ENCODE assay signal across 43 mouse cellular contexts in genomic region chr6:113731296-113731695, GRCm38 (mm10). TPM values are rescaled to one million over a fixed set of nuclear protein-coding genes. Genes with fewer than 3 reads are reported as not detected.
"Had no signal": no experiment of that assay in that cellular context is flagged by ENCODE, and none has a peak within 500 bp of the region (broad histone marks: within the 10 kb centered on the region; RNA-seq: fewer than 3 reads in every experiment).

No protein-coding gene starts in this region.

- H3K27ac ChIP-seq: heart, embryonic 13.5 days; heart, embryonic 15.5 days; hindbrain, embryonic 10.5 days; hindbrain, embryonic 12.5 days; hindbrain, embryonic 13.5 days; hindbrain, embryonic 14.5 days; hindbrain, embryonic 15.5 days; hindbrain, postnatal 0 days; intestine, embryonic 15.5 days; kidney, embryonic 15.5 days; kidney, postnatal 0 days; layer of hippocampus, adult 2 months; left cerebral cortex, adult 2 months had no signal

- H3K27me3 ChIP-seq: heart, embryonic 12.5 days; heart, embryonic 13.5 days; heart, embryonic 15.5 days; hindbrain, embryonic 12.5 days; hindbrain, embryonic 13.5 days; hindbrain, embryonic 15.5 days; intestine, embryonic 15.5 days; kidney, embryonic 15.5 days had no signal

- H3K4me3 ChIP-seq: heart, embryonic 12.5 days; heart, embryonic 13.5 days; heart, embryonic 15.5 days; hindbrain, embryonic 10.5 days; hindbrain, embryonic 12.5 days; hindbrain, embryonic 13.5 days; hindbrain, embryonic 15.5 days; intestine, embryonic 15.5 days; kidney, embryonic 15.5 days; layer of hippocampus, adult 2 months; left cerebral cortex, adult 2 months had no signal

- ATAC-seq: hindbrain, embryonic 16.5 days; hindbrain, postnatal 0 days; inflammation-experienced regulatory T-cells, adult 6 months; intestine, embryonic 15.5 days; intestine, embryonic 16.5 days; intestine, postnatal 0 days had no signal

- H3K4me1 ChIP-seq: heart, embryonic 12.5 days; heart, embryonic 13.5 days; heart, embryonic 15.5 days; hindbrain, embryonic 10.5 days; hindbrain, embryonic 12.5 days; hindbrain, embryonic 13.5 days; hindbrain, embryonic 15.5 days; intestine, embryonic 15.5 days; kidney, embryonic 15.5 days had no signal

- H3K9ac ChIP-seq: heart, embryonic 12.5 days; heart, embryonic 13.5 days; heart, embryonic 15.5 days; hindbrain, embryonic 12.5 days; hindbrain, embryonic 13.5 days; hindbrain, embryonic 14.5 days; hindbrain, embryonic 15.5 days; intestine, embryonic 15.5 days; kidney, embryonic 15.5 days had no signal

- H3K4me2 ChIP-seq: heart, embryonic 12.5 days; heart, embryonic 13.5 days; heart, embryonic 15.5 days; hindbrain, embryonic 12.5 days; hindbrain, embryonic 13.5 days; hindbrain, embryonic 14.5 days; hindbrain, embryonic 15.5 days; intestine, embryonic 15.5 days; kidney, embryonic 15.5 days had no signal

- DNase-seq: heart, postnatal 10 days; heart, postnatal 14 days; heart, postnatal 36 days; heart, postnatal 4 days; kidney, adult 11 months; kidney, adult 18-20 months; kidney, adult 2 months; kidney, adult 8-10 months; kidney, adult 9 months; kidney, postnatal 10 days; kidney, postnatal 14 days; kidney, postnatal 25 days; kidney, postnatal 36 days; kidney, postnatal 4 days; layer of hippocampus, adult 9-11 months; layer of hippocampus, postnatal 36 days had no signal

- H3K9me3 ChIP-seq: heart, embryonic 12.5 days; heart, embryonic 13.5 days; heart, embryonic 15.5 days; hindbrain, embryonic 10.5 days; hindbrain, embryonic 12.5 days; hindbrain, embryonic 13.5 days; hindbrain, embryonic 15.5 days; intestine, embryonic 15.5 days; kidney, embryonic 15.5 days had no signal

RNA-seq across cellular contexts. Expression of gene Ghrl, which starts 11.6 kb away (rescaled TPM):
- total RNA-seq: heart, postnatal 10 days; heart, postnatal 25 days; heart, postnatal 36 days; heart, postnatal 4 days; hematopoietic stem cell, adult 5-6 weeks; hindbrain, postnatal 0 days; layer of hippocampus, adult 18-20 months; layer of hippocampus, adult 2 months; layer of hippocampus, adult 8-10 months; layer of hippocampus, postnatal 36 days; left cerebral cortex, adult 18-20 months; left cerebral cortex, adult 8-10 months had no signal
- polyA plus RNA-seq: heart, embryonic 12.5 days; heart, embryonic 13.5 days; heart, embryonic 14.5 days; heart, postnatal 0 days; kidney, embryonic 16.5 days; kidney, postnatal 0 days had no signal
